Mouse (Mus musculus): ENCODE data around the gene Spon1.
A peak's percentile ranks its signal among the peaks of the same experiment; 100 is the strongest.

Gene Spon1

DNA sequence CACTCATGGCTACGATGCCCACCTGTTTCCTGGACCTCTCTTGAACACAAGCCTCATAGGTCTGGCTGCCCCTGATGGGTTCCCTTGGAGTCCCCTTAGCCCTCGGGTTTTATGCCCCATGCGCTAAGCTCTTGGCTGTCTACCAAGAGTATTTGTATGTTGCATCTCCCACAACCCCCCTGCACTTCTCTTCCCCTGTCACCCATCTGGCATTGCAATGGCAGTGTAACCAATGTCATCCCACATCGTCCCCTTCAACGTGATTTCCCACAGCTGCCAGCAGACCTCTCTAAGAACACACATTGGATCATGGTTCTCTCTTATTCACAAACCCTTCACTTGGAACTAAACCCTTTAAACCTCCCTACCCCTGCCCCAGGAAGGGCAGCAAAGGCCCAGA is 239.7 kb downstream of the Spon1 start:
- no peak for DNase-seq (ENCODE audit: low spot score)

DNA sequence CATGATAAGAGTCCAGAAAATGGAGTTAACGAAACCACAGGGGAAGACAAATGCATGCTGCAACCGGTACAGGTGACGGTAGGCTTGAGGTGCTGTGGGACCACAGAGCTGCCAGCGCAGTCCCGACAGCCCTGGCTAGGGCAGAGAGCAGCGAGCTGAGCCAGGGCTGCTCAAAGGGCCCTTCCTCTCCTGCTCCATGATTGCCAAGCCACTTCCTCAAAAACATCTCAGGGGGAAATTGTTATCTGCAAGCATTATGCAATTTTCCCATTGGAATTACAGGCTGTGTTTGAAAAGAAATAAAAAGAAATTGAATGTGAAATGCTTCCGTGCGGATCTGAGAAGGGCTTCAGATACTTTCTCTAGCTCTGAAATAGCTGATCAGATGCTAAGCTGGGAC is 240.7 kb downstream of the Spon1 start:
- no peak for DNase-seq (ENCODE audit: low spot score)

DNA sequence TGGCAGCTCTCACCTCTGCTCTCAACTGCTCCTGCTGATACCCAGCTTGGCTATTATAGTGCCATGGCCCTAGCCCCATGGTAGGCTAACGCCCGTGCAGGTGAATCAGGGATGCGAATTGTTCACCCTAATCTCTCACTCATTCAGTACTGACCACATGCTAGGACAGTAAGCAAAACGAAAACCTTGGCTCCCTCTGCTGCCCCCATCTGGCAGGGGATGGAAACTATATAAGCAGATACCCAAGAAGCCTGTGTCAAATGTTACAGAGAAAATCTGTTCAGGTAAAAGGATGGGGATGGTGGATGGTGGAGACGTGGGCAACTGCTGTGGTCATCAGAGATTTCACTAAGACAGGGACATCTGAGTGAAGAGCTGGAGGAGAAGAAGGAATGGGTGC is 241.8 kb downstream of the Spon1 start:
- no peak for DNase-seq (ENCODE audit: low spot score)

DNA sequence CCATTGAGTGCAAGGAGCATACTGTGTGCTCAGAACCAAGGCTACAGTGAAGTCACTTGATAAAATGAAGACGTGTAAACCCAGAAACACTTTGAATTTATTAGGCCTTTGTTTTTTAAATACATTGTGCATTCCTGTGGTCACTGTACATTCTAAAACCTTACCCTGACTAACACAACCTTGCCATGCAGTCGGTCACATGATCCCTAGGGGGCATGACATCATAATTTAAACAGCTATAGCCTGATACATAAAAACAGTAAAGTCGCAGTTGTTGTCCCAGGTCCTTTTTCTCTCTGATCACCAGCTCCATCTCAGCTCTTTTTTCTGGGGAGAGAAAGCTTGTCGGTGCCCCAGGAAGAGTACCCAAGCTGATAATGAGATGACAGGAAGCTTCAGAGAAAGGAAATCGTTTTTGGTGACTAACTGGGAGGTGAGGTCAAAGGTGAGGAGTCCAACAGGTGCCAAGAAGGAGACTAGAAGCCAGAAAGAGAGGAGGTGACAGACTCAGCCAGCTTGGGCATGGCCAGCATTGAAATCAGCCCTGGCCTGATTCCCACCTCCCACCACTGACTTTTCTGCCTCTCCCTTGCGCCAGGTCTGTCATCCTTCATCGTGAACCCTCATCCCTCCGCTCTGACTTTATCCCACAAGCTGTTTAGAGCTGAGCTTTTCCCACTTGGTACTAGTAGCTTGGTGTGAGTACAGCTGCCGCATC is 246.1 kb downstream of the Spon1 start:
- no peak for DNase-seq (ENCODE audit: low spot score)

DNA sequence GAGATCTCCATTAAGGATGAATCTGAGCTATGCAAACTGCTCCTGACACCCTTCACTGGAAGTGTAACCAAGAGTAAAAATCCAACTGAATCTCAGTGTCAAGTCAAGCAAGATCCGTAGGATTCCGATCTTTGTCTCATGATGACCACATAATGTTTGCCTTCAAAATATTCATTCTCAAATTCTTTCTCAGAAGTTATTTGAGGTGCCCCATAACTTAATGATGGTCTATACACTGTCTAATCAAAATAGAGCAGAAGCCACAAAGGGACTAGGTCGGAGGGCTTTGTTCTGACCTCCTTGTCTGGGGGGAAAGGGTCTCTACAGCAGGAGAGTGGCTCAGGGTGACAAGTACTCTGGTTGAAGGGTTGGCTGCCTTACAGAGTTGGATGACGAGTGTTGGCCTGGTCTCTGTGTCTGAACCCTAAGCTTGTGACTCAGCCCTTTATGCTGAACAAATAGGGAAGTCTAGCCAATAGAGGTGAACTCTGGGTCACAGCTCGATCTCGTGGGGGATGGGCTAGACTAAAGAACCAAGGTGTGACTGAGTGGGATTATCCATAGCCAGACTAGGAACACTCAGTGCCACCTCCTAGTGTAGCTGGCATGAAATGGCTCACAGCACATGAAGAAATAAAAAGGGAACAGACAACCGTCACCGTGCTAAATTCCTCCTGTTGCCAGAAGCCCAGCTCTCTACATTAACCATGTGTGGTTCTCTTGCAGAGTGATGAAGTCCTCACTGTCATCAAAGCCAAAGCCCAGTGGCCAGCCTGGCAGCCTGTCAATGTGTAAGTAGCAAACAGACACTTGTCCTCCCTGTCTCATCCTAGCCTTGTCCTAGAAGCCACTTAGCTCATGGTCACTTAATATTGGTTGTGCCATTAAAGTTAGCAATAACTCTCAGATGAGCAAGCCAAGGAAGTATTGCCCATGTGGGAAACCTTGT is 250.5 kb downstream of the Spon1 start:
- DNase-seq (ENCODE audit: low spot score) = no peak

DNA sequence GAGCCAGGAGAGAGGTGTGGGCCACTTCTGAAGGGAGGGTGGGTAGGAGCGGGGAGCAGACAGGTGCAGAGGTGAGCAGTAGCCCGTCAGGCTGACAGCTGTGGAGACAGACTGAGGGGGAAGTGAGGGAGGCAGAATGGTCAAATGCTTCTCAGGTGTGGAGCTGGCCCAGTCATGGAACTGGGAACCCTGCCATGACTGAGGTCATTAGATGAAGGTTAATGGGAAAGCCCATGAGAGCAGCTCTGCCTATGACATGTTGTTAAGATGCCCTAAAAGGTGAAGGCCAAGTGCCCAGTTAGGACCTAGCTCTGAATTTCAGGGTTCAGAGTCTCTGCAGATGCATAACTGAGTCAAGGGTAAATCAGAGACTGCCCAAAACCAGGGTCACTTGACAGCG is 253.1 kb downstream of the Spon1 start:
- no peak for DNase-seq (ENCODE audit: low spot score)

DNA sequence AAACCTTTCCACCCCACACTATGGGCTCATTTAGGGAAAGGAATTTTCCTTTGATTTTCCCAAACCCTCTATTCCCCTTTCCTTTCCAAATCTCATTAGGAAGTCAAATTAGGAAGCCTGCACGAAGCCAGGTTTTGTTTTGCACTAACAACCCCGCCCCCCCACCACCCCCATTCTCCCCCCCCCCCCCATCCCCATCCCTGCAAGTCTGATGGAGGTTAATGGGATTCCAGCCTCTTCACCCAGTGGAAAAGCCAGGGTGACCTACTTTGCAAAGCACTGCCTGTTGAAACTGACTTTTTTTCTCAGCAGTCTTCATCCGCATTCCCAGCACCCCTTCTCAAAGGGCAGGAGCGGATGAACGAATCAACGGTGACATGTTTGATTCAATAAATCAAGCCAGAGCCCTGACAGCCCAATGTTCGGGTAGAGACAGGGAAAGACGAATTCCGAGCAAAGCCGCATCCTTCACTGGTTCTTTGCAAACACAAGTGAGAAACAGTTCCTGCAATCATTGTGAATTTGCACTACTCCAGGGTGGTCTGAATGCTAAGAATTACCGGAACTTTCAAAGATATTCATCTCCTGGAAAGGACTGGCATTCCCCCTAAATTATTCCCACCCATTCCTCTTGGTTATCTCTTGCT is 254.4 kb downstream of the Spon1 start:
- DNase-seq (ENCODE audit: low spot score) = peak; percentile 9

DNA sequence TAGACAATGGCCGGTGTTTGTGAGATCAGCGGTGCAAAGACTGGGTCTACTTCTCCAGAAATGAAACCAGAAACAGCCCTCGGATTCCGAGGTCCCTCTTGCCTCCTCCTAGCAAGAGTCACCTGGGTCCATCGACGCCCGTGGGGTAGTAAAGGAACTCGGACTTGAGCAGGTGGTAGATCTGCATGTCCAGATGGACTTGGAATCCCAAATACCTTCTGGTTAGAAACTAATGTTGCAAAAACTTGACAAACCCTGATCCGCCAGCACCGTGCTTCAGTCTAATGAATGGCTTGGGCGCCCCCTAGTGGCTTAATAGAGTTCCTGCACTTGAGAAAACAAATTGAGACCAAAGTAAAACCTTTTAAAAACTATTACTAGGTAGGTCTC is 254.9 kb downstream of the Spon1 start:
- DNase-seq (ENCODE audit: low spot score) = peak; percentile 60

DNA sequence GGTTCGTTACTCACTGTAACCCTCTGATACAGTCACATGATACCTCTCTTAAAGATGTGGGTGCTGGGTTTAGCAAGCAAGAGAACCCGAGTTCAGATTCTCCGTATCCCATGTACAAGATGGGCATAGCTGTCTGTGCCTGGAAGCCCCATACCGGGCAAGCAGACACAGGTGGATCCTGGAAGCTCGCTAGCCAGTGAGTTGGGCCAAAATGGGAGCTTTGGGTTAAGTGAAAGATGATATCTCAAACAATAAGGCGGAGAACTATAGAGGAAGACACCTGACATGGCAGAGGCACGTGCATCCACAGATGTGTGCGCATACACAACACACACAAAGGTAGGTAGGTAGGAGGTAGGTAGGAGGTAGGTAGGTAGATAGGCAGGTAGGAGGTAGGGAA is 261.1 kb downstream of the Spon1 start:
- no peak for DNase-seq (ENCODE audit: low spot score)

DNA sequence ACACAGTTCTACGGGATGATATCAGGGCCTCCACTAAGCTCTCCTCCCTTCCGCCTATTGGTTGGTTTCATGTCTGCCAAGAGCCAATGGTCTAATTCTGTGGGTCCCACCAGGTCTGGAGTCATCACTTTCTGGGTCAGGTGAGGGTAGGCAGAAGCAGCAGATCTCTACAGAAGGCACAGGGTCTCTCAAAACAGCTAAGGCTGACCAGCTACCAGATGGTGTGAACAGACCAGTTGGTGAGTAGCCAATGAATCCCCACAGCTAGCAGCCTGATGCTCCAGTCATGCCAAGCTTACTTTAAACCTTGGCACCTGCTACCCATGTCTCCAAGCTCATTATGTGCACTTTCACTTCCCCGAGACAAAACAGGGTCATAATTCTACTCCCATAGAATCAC is 261.6 kb downstream of the Spon1 start:
- DNase-seq (ENCODE audit: low spot score) = no peak

DNA sequence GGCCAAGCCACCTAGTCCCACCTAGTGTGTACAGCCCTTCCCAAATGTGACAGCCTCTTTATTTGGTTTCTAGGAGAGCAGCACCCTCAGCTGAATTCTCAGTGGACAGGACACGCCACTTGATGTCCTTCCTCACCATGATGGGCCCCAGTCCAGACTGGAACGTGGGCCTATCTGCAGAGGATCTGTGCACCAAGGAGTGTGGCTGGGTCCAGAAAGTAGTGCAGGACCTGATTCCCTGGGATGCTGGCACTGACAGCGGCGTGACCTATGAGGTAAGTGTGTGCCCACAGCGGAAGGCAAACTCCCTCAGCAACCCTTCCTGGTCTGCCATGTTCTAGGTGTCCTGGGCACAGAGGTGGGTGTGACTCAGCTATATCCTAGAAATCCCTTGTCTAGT is 263.0 kb downstream of the Spon1 start:
- DNase-seq (ENCODE audit: low spot score) = no peak

DNA sequence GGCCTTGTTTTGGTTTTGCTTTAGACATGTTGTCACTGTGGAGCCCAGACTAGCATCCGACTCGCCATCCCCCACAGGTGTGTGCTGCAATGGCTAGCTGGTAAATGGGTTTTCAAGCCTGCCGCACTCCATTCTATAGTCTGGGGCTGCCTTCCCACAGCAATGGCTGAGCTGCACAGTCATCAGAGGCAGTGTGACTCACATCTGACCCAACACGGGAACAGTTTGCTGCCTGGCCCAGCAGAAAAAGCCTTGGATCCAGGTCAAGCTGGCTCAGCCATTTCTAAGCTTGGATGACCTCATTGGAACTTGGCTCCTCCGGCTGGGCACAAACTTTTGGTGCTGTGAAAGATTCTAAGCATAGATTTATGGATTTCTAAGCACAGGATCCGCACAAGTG is 263.8 kb downstream of the Spon1 start:
- DNase-seq (ENCODE audit: low spot score) = no peak

DNA sequence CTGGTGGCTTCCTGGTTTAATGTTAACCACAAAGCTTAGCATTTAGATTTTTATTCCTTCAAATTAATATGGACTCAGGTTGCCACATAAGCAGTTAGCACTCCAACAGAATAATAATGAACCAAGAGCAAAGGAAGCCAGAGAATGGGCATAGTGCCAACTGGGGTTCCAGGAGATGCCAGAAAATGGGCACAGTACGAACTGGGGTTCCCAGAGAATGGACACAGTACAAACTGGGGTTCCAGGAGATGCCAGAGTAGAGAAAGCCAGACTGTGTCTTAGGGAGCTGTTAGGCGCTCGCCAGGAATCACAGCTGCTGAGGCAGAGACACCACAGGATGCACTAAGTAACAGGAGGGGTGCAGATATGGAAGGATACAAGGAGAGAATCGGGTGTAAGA is 271.4 kb downstream of the Spon1 start:
- no peak for DNase-seq (ENCODE audit: low spot score)

DNA sequence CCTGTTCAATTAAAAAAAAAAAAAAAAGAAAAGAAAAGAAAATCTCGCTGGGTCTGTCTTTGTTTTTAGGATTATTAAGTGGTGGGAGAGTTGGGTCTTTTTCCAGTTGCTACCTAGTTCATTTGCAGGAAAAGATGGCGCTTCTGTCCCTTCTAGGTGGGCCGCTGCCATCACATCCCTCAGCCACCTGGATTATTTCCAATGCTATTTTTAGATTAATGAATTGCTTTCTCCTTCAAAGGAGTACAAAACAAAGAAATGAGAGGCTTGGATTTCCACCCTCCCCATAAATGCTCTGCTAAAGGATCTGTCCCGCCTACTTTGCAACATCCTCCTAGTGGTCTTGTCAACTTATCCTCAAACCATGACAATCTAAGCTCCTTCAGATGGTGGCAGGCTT is 275.6 kb downstream of the Spon1 start:
- DNase-seq (ENCODE audit: low spot score) = no peak

DNA sequence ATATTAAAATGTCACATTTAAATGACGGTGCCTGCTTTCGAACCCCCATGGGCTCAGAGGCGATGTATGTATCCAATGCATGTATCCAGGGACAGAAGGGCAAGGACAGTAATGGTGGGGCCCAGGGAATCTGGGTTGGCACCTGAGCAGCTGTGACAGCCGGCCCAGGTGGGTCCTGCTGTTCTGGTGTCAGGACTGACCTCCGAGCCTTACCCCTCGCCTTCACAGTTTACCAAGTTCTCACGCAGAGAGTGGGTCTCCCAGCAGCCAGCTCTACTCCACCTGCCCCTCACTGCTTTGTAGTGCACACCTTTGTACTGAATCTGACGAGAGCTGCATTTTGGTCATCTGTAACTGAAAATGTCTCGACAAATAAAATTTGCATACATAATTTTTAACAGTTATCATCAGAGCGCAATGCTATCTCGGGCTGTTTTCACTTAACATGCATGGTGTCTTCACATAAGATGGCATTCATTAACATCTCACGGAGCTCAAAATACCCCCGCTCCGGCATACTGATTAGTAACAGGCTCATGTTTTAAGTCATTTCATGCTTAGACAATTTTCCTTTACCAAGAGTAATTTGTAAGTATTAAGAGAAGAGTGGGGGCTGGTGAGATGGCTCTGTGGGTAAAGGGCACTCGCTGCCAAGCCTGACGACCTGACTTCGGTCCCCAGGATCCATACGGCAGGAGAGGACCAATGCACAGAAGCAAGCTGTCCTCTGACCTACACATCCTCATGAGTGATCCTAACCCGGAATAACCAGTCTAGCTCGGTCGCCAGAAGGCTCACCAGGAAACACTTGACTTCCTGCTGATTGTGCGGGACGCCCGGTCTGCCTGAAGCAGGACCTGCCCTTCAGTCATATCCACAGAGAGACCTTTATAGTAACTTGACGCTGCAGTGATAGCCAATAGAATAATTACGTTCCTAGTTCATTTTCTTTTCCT is 277.5 kb downstream of the Spon1 start:
- DNase-seq (ENCODE audit: low spot score) = no peak

DNA sequence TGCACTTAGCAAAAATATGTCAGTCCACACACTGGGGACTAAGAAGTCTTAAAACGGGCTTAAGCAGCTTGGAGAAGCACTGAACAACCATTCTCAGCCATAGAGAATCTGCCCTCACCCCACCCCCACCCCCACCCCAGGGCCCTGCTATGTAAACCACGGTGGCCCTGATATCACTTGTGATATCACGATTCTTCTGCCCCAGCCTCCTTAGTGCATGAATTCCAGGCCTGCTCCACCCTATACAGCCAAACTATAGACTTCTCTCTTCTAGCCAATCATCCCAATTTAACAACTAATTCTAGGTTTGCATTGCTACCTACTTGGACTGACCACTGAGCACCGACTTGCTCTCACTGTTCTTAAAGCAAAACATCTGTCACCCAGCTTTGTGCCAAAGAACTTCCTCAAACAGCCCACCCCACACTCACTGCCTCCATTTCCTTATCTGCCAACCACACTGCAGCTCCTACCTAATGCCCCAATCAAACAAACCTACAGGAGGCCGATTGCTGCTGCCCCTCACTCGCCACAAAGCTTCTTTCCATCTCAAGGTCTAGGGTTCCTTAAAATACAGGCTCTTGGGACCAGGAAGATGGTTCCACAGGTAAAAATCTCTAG is 278.2 kb downstream of the Spon1 start:
- no peak for DNase-seq (ENCODE audit: low spot score)

DNA sequence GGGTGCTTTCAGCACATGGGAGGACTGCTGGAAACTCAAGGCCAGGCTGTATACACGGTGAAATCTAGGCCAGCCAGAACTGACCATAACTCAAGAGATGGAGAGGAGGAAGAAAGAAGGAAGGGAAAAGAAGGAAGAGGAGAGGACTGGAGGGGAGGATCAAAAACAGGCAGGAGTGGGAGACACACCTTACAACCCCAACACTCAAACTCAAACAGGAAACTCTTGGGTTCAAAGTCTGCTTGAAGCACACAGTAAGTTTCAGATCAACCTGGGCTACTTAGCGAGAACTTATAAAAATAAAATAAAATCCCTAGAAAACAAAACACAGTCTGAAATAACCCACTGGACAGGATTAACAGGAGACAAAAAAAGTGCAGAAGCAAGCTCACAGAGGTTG is 280.0 kb downstream of the Spon1 start:
- no peak for DNase-seq (ENCODE audit: low spot score)

DNA sequence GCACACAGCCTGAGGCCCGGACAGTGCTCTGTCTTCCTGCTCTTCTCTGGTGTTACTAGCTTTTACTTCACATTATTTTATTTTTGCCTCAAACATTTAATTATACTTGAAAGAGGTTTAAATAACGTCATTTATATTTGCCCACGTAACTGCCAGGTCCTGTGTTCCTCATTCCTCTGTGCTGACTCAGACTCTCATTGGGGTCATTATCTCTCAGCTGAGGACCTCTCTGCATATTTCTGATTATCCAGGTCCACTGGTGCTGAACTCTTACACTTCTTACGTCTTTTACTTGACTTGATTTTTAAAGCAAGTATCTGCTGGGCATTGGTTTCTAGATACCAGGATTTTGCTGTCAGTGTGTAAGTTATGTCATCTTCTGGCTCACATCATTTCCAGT is 287.9 kb downstream of the Spon1 start:
- no peak for DNase-seq (ENCODE audit: low spot score)

DNA sequence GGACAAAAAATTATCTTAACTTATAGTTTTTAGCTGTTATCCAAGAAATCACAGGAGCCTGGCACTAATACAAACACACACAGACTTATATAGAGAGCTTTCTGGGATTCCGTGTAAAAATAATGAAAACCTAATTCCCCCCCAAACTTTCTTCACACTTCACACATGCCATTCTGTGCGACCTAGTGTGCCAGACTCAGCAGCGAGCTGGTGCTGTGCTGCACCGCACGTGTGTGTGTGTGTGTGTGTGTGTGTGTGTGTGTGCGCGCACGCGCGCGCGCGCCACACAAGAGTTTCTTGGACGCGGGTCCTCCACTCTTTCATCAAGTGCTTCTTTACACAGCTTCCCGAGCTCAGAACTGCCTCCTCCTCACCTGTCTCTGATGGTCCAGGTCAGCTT is 292.4 kb downstream of the Spon1 start:
- no peak for DNase-seq (ENCODE audit: low spot score)

DNA sequence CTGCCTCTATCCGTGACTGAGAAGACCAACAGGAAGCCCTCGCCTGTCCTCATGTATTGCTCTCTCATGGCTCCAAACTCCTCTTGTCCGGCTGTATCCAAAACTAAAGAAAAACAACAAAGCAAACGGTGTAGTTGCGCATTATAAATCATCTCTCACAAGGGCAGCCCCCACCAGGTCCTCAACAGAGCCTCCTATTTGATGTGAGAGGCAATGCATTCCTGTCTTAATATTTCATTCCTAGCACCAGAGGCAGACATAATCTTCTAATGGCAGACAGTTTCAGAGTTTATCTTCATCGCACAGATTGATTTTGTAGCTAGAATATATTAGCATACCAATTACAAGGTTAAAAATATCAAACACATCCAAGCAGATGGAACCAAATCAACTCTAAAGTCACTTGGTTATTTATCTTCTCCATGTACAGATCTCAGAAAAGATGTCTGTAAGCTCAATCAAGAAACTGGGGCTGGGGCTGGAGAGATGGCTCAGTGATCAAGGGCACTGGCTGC is 293.2 kb downstream of the Spon1 start:
- DNase-seq (ENCODE audit: low spot score) = no peak

DNA sequence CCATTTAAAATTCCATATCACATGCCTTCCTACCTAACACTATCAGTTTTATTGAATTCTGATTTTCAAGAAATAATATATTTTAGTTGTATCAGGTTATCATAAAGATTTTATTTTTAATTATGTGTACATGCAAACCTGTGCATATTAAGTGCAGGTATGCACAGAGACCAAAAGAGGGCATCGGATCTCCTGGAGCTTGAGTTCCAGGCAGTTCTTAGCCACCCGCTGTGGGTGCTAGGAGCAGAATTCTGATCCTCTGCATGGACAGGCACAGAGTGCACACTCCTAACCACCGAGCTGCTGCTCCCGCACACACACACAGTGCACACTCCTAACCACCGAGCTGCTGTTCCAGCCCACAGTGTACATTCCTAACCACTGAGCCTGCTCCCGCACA is 294.6 kb downstream of the Spon1 start:
- no peak for DNase-seq (ENCODE audit: low spot score)

Measured in ovary, postnatal 10 days (tissue).